Mouse (Mus musculus) heart, postnatal 25 days (tissue): ENCODE data around the gene Trp53bp2. TPM values are rescaled to one million over a fixed set of nuclear protein-coding genes. Genes with fewer than 3 reads are reported as not detected.

Source experiments
- DNase-seq: peaks from one replicate; pipeline ENCODE4 v3.0.0; 2022; ENCODE audit warnings: low spot score
- intact Hi-C: fragments of 180-260 bp; cut with DNase I; formaldehyde crosslinking; loops from one replicate; pipeline ENCODE4 v1.15.1; 2025
- total RNA-seq, 2 experiments: library from RNA; stranded (reverse); gene quantifications; 2 replicates each; pipeline ENCODE4 v1.2.3; 2021

The Trp53bp2 gene
- total RNA-seq, 2 experiments from 2014 or later, result 10.4 to 11.0 TPM

DNA sequence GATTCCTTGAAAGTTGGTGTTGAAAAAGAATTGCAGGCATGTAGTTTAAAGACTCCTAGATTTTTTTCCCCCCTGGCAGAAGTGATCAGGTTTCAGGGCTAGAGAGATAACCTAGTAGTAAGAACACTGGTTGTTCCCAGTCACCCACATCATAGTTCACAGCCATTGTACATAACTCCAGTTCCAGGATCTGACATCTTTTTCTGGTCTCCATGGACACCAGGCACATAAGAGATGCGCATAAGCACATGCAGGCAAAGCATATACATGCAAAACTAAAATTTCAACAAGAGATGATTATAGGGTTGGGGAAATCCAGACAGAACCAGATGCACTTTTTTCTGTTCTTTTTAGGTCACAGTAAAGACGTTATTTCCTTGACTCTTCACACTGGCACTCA is 46.1 kb downstream of the Trp53bp2 start:
- intact Hi-C loops, result no loop called here
- DNase-seq, result no peak

GRCm38 (mm10) chr1:182458556-182458955 is 49.6 kb downstream of the Trp53bp2 start:
- intact Hi-C loops, result no loop called here
- DNase-seq, result no peak

- no peak for DNase-seq
- intact Hi-C loops, result no loop called here
Measured at GRCm38 (mm10) chr1:182459436-182459835, 50.5 kb downstream of the Trp53bp2 start.

- no peak for DNase-seq
- intact Hi-C loops, result no loop called here
Measured at GRCm38 (mm10) chr1:182460291-182461244, 51.6 kb downstream of the Trp53bp2 start.

GRCm38 (mm10) chr1:182461261-182461660 is 52.3 kb downstream of the Trp53bp2 start:
- intact Hi-C loops, result no loop called here
- DNase-seq, result peak; percentile 27

- DNase-seq, result no peak
- intact Hi-C loops, result no loop called here
Measured at GRCm38 (mm10) chr1:182461813-182462212, 52.8 kb downstream of the Trp53bp2 start.

DNA sequence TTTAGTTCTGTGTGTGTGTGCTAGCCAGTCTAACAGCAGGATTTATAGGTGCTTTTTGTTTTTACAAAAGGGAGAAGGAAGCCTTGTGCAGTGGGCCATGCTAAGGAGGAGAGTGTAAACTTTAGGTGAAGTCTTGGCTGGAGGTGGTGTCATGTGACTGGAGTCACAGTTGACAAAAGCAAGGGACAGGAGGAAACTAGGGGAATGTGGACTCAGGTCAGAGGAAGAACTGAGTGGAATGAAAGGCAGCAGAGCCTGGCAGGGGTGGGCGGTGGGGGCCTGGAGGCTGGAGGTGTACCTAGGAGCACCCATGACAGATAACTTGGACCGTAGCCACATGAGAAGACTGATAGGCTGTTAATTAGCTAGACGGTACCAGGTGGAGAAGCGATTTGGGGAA is 56.3 kb downstream of the Trp53bp2 start:
- intact Hi-C loops, result no loop called here
- DNase-seq, result no peak

DNA sequence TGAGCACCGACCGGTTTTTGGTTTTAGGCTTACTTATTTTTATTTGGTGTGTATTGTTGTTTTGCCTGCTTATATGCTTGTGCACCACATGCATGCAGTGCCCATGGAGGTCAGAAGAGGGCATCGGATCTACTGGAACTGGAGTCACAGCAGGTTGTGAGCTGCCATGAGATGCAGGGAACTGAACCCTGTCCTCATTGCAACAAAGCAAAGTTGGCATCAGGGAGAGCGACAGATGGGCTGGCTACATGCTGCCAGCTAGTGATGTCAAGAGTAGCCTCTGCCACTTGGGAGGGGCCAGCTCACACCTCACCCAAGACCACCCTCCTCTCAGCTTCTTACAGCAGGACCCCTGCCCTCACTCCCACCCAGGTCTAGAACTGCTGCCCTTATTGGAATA is 57.0 kb downstream of the Trp53bp2 start:
- DNase-seq, result no peak
- intact Hi-C loops, result no loop called here

GRCm38 (mm10) chr1:182475005-182475796 is 66.2 kb downstream of the Trp53bp2 start:
- intact Hi-C loops, result no loop called here
- no peak for DNase-seq

DNA sequence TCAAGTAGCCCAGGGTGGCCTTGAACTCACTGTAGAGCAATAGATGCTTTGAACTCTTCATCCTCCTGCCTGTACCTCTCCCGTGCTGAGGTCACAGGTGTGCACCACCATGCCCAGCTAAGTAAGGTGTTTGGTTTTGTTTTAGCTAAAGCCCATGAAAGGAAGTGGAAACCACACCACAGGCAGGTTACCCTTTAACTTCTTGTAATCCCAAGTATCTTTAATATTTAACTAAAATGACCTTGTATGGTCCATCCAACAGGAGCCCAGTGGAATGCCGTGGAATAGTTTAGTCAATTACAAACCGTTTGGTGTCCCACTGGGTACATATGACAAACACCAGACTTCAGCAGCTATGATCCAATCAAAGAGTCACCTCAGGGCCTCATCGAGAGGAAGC is 70.0 kb downstream of the Trp53bp2 start:
- intact Hi-C loops, result no loop called here
- DNase-seq, result no peak

- DNase-seq, result no peak
- intact Hi-C loops, result no loop called here
Measured at GRCm38 (mm10) chr1:182481138-182481537, 72.2 kb downstream of the Trp53bp2 start.

DNA sequence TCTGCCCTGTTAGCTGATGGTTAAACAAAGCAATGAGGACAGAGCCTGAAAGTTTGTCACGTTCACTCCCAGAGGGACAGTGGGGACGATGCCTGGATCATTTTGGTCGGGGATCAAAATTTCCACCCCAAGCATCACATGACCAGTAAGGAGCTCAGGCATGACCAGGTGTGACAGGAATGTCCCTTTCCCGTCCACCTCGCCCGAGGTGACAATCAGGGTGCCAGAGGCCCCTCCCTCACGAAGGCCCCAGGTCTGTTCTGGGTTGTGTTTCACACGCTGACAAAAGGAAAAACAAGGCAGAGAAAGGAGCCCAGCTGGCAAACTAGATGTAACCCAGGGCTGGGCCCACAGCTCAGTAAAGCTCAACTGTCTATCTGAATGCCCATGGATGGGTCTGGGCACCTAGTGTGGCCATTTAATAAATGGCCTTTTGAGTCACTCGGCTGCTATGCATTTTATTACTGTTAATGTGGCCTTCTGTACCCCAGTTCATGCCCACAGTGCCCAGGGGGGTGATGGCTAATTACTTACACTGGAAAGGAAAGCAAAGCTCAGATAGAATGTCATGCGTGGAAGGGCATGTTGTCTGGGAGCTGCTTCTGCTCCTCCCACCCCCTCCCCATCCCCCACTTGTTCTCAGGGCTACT is 72.8 kb downstream of the Trp53bp2 start:
- intact Hi-C loops, result no loop called here
- no peak for DNase-seq

DNA sequence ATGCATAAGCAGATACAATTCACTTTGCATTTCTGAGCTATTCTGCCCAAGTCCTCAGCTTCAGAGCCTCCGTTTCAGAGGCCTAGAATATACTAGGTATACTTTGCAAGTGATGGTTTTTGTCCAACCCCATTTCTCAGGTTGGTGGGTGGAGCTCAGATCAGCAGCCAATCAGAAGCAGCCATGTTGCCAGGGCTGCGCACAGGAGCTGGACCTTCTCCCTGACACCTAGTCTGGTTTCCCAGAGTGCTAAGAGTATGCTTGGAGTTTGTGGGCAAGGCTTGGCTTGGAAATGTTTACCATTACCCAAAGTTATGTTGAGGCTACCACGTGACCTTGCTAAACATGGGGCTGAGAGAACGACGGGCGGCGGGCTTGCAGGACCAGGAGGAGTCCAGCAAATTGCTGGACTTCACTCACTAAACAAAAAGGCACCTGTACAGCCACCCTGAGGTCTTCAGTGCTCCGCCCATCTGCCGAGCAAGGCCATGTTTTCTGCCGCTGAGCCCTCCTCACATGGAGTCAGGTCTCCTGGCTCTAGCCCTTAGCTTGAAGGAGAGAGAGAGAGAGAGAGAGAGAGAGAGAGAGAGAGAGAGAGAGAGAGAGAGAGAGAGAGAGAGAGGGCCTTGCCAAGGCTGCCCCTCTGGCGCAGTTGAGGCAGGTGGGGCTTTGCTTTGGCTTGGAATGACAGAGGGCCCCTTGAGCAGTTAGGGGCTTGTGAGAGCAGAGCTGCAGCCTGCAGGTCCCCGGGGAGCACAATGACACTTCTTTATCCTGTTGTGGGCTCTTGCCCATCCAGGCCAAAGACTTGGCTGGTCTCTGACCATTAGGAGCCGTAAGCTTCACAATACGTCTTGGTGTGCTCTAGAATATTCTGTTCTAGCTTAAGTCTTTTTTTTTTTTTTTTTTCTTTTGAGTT is 74.3 kb downstream of the Trp53bp2 start:
- DNase-seq, result no peak
- intact Hi-C loops, result no loop called here

GRCm38 (mm10) chr1:182483910-182484274 is 74.9 kb downstream of the Trp53bp2 start:
- intact Hi-C loops, result no loop called here
- peak; percentile 55 for DNase-seq

GRCm38 (mm10) chr1:182488503-182488902 is 79.5 kb downstream of the Trp53bp2 start:
- no peak for DNase-seq
- intact Hi-C loops, result loop anchor here (5.0 kb wide), 1 partner anchor 111 kb away; no protein-coding TSS in a partner anchor

GRCm38 (mm10) chr1:182489803-182490452 is 81.0 kb downstream of the Trp53bp2 start:
- peak; percentile 90 for DNase-seq

GRCm38 (mm10) chr1:182490568-182490967 is 81.6 kb downstream of the Trp53bp2 start:
- no peak for DNase-seq
- intact Hi-C loops, result no loop called here

More at GRCm38 (mm10) chr1:182489803-182490452, 81.0 kb downstream of the Trp53bp2 start:
- intact Hi-C loops, result loop anchor here (1.0 to 5.0 kb wide), 3 partner anchors 27 to 113 kb away; partner anchors contain the start of gene Capn2

DNA sequence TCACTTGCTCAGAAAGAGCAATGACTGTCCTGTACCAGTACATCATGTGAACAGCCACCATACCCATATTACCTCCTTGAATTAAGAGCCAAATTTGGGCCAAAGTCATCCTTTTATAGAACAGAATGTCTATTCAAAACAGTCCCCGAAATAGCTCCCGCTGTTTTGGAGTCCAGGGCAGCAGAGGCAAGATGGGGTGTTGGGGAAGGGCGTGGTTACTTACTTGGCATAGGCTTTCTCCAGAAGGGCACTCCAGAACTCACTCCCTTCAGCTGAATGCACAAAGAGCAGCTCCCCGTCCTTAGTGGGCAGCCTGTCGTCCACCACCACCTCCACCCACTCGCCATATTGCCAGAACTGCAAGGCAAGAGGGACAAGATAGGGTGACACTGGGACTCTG is 82.9 kb downstream of the Trp53bp2 start:
- intact Hi-C loops, result no loop called here
- DNase-seq, result no peak
